Mouse (Mus musculus) midbrain, embryonic 13.5 days (tissue): ENCODE measurements around the gene Ankfy1. TPM values are rescaled to one million over a fixed set of nuclear protein-coding genes. Genes with fewer than 3 reads are reported as not detected.
"Not testable (repeated sequence)": the region's sequence is repeated elsewhere in the genome, so short reads cannot be mapped to it uniquely, and the experiment has no call there.

Experiments used
- ATAC-seq: fragments of 200-750 bp; cut with Nextera tagmentation; 2 replicates; pipeline ENCODE4 v1.8.0; 2017; ENCODE audit warnings: mild to moderate bottlenecking, moderate TSS enrichment, moderate library complexity
- H3K27ac ChIP-seq: fragments of 300-500 bp; sonication (generic); 2 replicates; pipeline ENCODE4 v1.5.1; 2015; ENCODE audit warnings: inconsistent platforms, mild to moderate bottlenecking, moderate library complexity
- H3K27me3 ChIP-seq: fragments of 300-500 bp; sonication (generic); 2 replicates; pipeline ENCODE4 v1.6.1; 2015; ENCODE audit warnings: mild to moderate bottlenecking, inconsistent platforms
- H3K36me3 ChIP-seq: fragments of 300-500 bp; sonication (generic); 2 replicates; pipeline ENCODE4 v1.6.1; 2015; ENCODE audit warnings: mild to moderate bottlenecking, inconsistent platforms
- H3K4me1 ChIP-seq: fragments of 300-500 bp; sonication (generic); replicated peaks from 2 replicates; pipeline ENCODE4 v1.6.1; 2015; ENCODE audit warnings: inconsistent platforms
- H3K4me2 ChIP-seq: fragments of 300-500 bp; sonication (generic); replicated peaks from 2 replicates; pipeline ENCODE4 v1.6.1; 2015; ENCODE audit warnings: moderate library complexity, mild to moderate bottlenecking, inconsistent platforms
- H3K4me3 ChIP-seq: fragments of 300-500 bp; sonication (generic); replicated peaks from 2 replicates; pipeline ENCODE4 v1.5.1; 2015; ENCODE audit warnings: mild to moderate bottlenecking, inconsistent platforms
- H3K9ac ChIP-seq: fragments of 300-500 bp; sonication (generic); replicated peaks from 2 replicates; pipeline ENCODE4 v1.6.1; 2015; ENCODE audit warnings: mild to moderate bottlenecking, inconsistent platforms
- H3K9me3 ChIP-seq: fragments of 300-500 bp; sonication (generic); 2 replicates; pipeline ENCODE4 v1.6.1; 2016; ENCODE audit warnings: mild to moderate bottlenecking, inconsistent platforms
- WGBS: fragments of 180-500 bp; shearing (Covaris S2); methylation state at CpG from one replicate; pipeline ENCODE4 v1.1.7; 2015; 5-methylcytosine and 5-hydroxymethylcytosine counted together
- polyA plus RNA-seq: library from polyadenylated mRNA; unstranded; fragments of >200 nt; fragmentation: Nextera tagmentation; extraction: Ambion mirVana; gene quantifications from 2 replicates; pipeline ENCODE4 v1.2.1, GENCODE M21; 2015

Ankfy1 gene
- polyA plus RNA-seq, 1 experiment from 2014 or later = 26.2 TPM

- Histone ChIP-seq H3K4me2 (no peak overlapping the region), H3K27ac (no peak overlapping the region), H3K36me3 (peaks cover 23% of the 10 kb centered on the region), H3K4me3 (no peak overlapping the region), H3K9ac (no peak overlapping the region), H3K4me1 (no peaks in the 10 kb centered on the region), H3K9me3 (no peaks in the 10 kb centered on the region), H3K27me3 (no peaks in the 10 kb centered on the region)
- 97% methylated on average over 2 of the region's 2 CpGs for WGBS
- ATAC-seq = no peak
Observed at GRCm38 (mm10) chr11:72683402-72683801, 6.4 kb upstream of the Ankfy1 start.

- Histone ChIP-seq H3K36me3 (peaks cover 16% of the 10 kb centered on the region), H3K4me1 (peaks cover 17% of the 10 kb centered on the region), H3K27me3 (no peaks in the 10 kb centered on the region), H3K9ac (no peak overlapping the region), H3K27ac (no peak overlapping the region), H3K9me3 (no peaks in the 10 kb centered on the region), H3K4me3 (no peak overlapping the region), H3K4me2 (no peak overlapping the region)
- no peak for ATAC-seq
Observed at GRCm38 (mm10) chr11:72686697-72687096, 3.1 kb upstream of the Ankfy1 start.

GRCm38 (mm10) chr11:72688242-72688641, 1.6 kb upstream of the Ankfy1 start:
- H3K9me3 ChIP-seq = no peaks in the 10 kb centered on the region
- WGBS = 11% methylated on average over 5 of the region's 5 CpGs
- no peak overlapping the region for H3K9ac ChIP-seq
- H3K4me2 ChIP-seq = no peak overlapping the region
- no peaks in the 10 kb centered on the region for H3K27me3 ChIP-seq
- ATAC-seq = no peak
- H3K4me3 ChIP-seq = no peak overlapping the region
- peaks cover 16% of the 10 kb centered on the region for H3K36me3 ChIP-seq
- peaks cover 29% of the 10 kb centered on the region for H3K4me1 ChIP-seq
- H3K27ac ChIP-seq = no peak overlapping the region

GRCm38 (mm10) chr11:72689115-72689514, 691 bp upstream of the Ankfy1 start:
- WGBS = 74% methylated on average over 3 of the region's 3 CpGs
- peaks cover 30% of the 10 kb centered on the region for H3K4me1 ChIP-seq
- peak overlapping the region; percentile 91; the same call in 1 of the 2 replicates for H3K9ac ChIP-seq

GRCm38 (mm10) chr11:72692353-72692752, 2.5 kb downstream of the Ankfy1 start:
- 79% methylated on average over 4 of the region's 4 CpGs for WGBS
- H3K4me1 ChIP-seq = peaks cover 30% of the 10 kb centered on the region
- H3K9ac ChIP-seq = no peak overlapping the region
- H3K4me2 ChIP-seq = no peak overlapping the region
- no peak overlapping the region for H3K27ac ChIP-seq
- no peaks in the 10 kb centered on the region for H3K27me3 ChIP-seq
- H3K36me3 ChIP-seq = peaks cover 5% of the 10 kb centered on the region; the same call in 1 of the 2 replicates
- no peak overlapping the region for H3K4me3 ChIP-seq
- H3K9me3 ChIP-seq = no peaks in the 10 kb centered on the region
- ATAC-seq = no peak

More at GRCm38 (mm10) chr11:72689115-72689514, 691 bp upstream of the Ankfy1 start:
- Histone ChIP-seq H3K36me3 (peaks cover 16% of the 10 kb centered on the region), H3K27ac (no peak overlapping the region), H3K4me2 (peak overlapping the region; percentile 72), H3K27me3 (no peaks in the 10 kb centered on the region), H3K4me3 (peak overlapping the region; percentile 89), H3K9me3 (no peaks in the 10 kb centered on the region)
- no peak for ATAC-seq

GRCm38 (mm10) chr11:72695025-72695424, 5.2 kb downstream of the Ankfy1 start:
- Histone ChIP-seq H3K4me1 (peaks cover 26% of the 10 kb centered on the region), H3K27ac (no peak overlapping the region), H3K9me3 (no peaks in the 10 kb centered on the region), H3K4me3 (no peak overlapping the region), H3K9ac (no peak overlapping the region), H3K4me2 (no peak overlapping the region), H3K36me3 (0 out of 2 replicates have a peak, but pooled peaks cover 6% of the 10 kb centered on the region), H3K27me3 (no peaks in the 10 kb centered on the region)
- no peak for ATAC-seq
- WGBS = 89% methylated on average over 3 of the region's 3 CpGs

GRCm38 (mm10) chr11:72696368-72696971, 6.7 kb downstream of the Ankfy1 start:
- Histone ChIP-seq H3K27ac (no peak overlapping the region), H3K4me1 (peaks cover 16% of the 10 kb centered on the region), H3K9me3 (no peaks in the 10 kb centered on the region), H3K4me3 (no peak overlapping the region), H3K27me3 (no peaks in the 10 kb centered on the region), H3K4me2 (no peak overlapping the region), H3K36me3 (0 out of 2 replicates have a peak, but pooled peaks cover 6% of the 10 kb centered on the region), H3K9ac (no peak overlapping the region)
- WGBS = 93% methylated on average over 2 of the region's 2 CpGs
- no peak for ATAC-seq

GRCm38 (mm10) chr11:72697323-72697722, 7.5 kb downstream of the Ankfy1 start:
- no peak for ATAC-seq
- Histone ChIP-seq H3K36me3 (0 out of 2 replicates have a peak, but pooled peaks cover 6% of the 10 kb centered on the region), H3K4me2 (no peak overlapping the region), H3K9ac (no peak overlapping the region), H3K27me3 (no peaks in the 10 kb centered on the region), H3K4me1 (peaks cover 8% of the 10 kb centered on the region; the same call in 1 of the 2 replicates), H3K9me3 (no peaks in the 10 kb centered on the region), H3K4me3 (no peak overlapping the region), H3K27ac (no peak overlapping the region)

GRCm38 (mm10) chr11:72705111-72705510, 15.3 kb downstream of the Ankfy1 start:
- H3K9me3 ChIP-seq, H3K36me3 ChIP-seq, H3K9ac ChIP-seq, H3K4me2 ChIP-seq, H3K27me3 ChIP-seq, H3K4me1 ChIP-seq, ATAC-seq, H3K4me3 ChIP-seq, H3K27ac ChIP-seq: not testable (repeated sequence)
- 95% methylated on average over 2 of the region's 2 CpGs for WGBS

- no peak overlapping the region for H3K27ac ChIP-seq
- peaks cover 29% of the 10 kb centered on the region for H3K36me3 ChIP-seq
- 92% methylated on average over 5 of the region's 5 CpGs for WGBS
- H3K9ac ChIP-seq = no peak overlapping the region
- H3K4me2 ChIP-seq = no peak overlapping the region
- no peak overlapping the region for H3K4me3 ChIP-seq
- no peaks in the 10 kb centered on the region for H3K27me3 ChIP-seq
- H3K4me1 ChIP-seq = no peaks in the 10 kb centered on the region
- H3K9me3 ChIP-seq = no peaks in the 10 kb centered on the region
- no peak for ATAC-seq
Observed at GRCm38 (mm10) chr11:72712721-72713120, 22.9 kb downstream of the Ankfy1 start.

GRCm38 (mm10) chr11:72718161-72718560, 28.4 kb downstream of the Ankfy1 start:
- H3K9me3 ChIP-seq = no peaks in the 10 kb centered on the region
- H3K9ac ChIP-seq = no peak overlapping the region
- no peak overlapping the region for H3K4me3 ChIP-seq
- no peaks in the 10 kb centered on the region for H3K27me3 ChIP-seq
- H3K4me1 ChIP-seq = no peaks in the 10 kb centered on the region
- no peak for ATAC-seq
- peaks cover 17% of the 10 kb centered on the region for H3K36me3 ChIP-seq
- no peak overlapping the region for H3K27ac ChIP-seq
- 95% methylated on average over 3 of the region's 3 CpGs for WGBS
- H3K4me2 ChIP-seq = no peak overlapping the region

GRCm38 (mm10) chr11:72723165-72723564, 33.4 kb downstream of the Ankfy1 start:
- ATAC-seq = no peak
- Histone ChIP-seq H3K4me2 (no peak overlapping the region), H3K9ac (no peak overlapping the region), H3K4me1 (no peaks in the 10 kb centered on the region), H3K9me3 (no peaks in the 10 kb centered on the region), H3K27ac (no peak overlapping the region), H3K36me3 (peaks cover 3% of the 10 kb centered on the region; the same call in 1 of the 2 replicates), H3K4me3 (no peak overlapping the region), H3K27me3 (no peaks in the 10 kb centered on the region)
- WGBS = 86% methylated on average over 2 of the region's 2 CpGs

GRCm38 (mm10) chr11:72723871-72724270, 34.1 kb downstream of the Ankfy1 start:
- H3K9ac ChIP-seq = no peak overlapping the region

More at GRCm38 (mm10) chr11:72723871-72724270, 34.1 kb downstream of the Ankfy1 start:
- peaks cover 6% of the 10 kb centered on the region; the same call in 1 of the 2 replicates for H3K36me3 ChIP-seq
- no peaks in the 10 kb centered on the region for H3K4me1 ChIP-seq
- no peaks in the 10 kb centered on the region for H3K27me3 ChIP-seq
- H3K4me3 ChIP-seq = no peak overlapping the region
- no peak overlapping the region for H3K4me2 ChIP-seq
- H3K27ac ChIP-seq = no peak overlapping the region
- H3K9me3 ChIP-seq = no peaks in the 10 kb centered on the region
- ATAC-seq = no peak
